Mouse (Mus musculus) ES-E14 (cell line): ENCODE results near the gene Ckm.

Experiments
- CHD2 ChIP-seq: IDR thresholded peaks from 2 replicates; pipeline ENCODE4 v1.6.1; 2014; ENCODE audit warnings: mild to moderate bottlenecking, low read depth, low read length, inconsistent platforms
- HCFC1 ChIP-seq: IDR thresholded peaks from 2 replicates; pipeline ENCODE4 v1.6.1; 2012; ENCODE audit warnings: low read length, inconsistent platforms, borderline replicate concordance; ENCODE audit not compliant: insufficient read depth
- MAFK ChIP-seq: IDR thresholded peaks from 2 replicates; pipeline ENCODE4 v1.6.1; 2014; ENCODE audit warnings: mild to moderate bottlenecking, low read depth, low read length, inconsistent platforms; ENCODE audit not compliant: insufficient read depth
- ZC3H11A ChIP-seq: IDR thresholded peaks from 2 replicates; pipeline ENCODE4 v1.6.1; 2012; ENCODE audit warnings: low read depth, mild to moderate bottlenecking, inconsistent platforms, low read length, borderline replicate concordance

DNA sequence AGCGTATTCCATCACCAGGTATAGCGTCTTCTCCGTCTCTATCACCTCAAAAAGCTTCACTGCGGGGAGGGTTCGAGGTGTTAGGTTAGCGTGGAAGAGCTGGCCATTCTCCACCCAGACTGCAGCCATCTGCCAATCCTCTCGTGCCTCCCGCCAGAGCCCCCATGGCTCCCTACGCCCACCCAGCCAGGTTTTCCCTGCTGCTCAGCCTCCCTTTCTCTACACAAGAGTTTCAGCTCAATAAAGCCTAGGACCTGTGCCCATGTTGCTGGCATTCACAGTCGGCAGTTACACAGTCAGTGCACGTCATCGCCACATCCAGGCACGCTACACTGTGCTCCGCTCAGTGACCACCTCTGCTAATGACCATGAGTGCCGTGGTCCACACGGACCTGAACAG is 43.1 kb downstream of the Ckm start:
- no peak for TF ChIP-seq ZC3H11A
- no peak for TF ChIP-seq CHD2
- TF ChIP-seq MAFK, result no peak
- no peak for TF ChIP-seq HCFC1
